Mouse (Mus musculus): ENCODE results near the gene Kcnq1.

DNA sequence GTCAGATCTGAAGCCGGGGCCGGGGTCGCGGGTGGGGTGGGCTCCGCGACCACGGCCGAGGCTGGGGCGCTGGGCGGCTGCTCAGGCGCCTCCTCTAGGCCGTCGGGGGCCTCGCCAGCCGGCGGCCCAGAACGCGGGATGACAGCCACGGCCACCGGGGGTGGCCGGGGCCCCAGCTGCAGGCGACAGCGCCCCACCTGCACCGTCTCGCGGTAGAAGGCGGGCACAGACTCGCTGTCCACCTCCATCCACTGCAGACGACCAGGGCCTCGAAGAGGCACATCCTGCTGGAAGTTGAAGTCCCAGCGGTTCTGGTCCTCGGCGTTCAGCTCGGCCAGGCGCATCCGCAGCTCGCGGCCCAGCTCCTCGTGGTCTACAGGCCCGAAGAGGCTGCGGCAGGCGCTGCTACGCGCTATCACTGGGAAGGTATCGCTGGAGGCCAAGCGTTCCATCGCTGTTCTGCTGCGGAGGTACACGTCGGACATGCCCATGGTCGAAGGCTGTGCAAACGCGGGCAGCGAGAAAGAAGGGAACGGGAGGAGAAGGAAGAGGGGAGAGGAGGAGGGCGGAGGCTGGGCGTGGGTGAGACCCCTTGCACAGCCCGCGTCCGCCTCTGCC, 354.2 kb downstream of the Kcnq1 start:
- TF ChIP-seq CTCF (IDR thresholded peaks at IDR 0.05; ENCODE audit: extremely low read depth, insufficient read depth, low read length), result no peak
- no peak for TF ChIP-seq POLR2A (IDR thresholded peaks at IDR 0.05; ENCODE audit: extremely low read depth, insufficient read depth, low read length)
